Mouse (Mus musculus) CH12F3 (cell line): Measurements from ENCODE around the gene Gm16253.
"Not testable (repeated sequence)": the region's sequence is repeated elsewhere in the genome, so short reads cannot be mapped to it uniquely, and the experiment has no call there.

Source experiments
- in situ Hi-C: fragments of 300-500 bp; cut with MboI; formaldehyde crosslinking; loops from 2 replicates; pipeline ENCODE4 v1.14.3; 2020; ENCODE audit warnings: low sequenced_read_pairs

The Gm16253 gene

GRCm38 (mm10) chr3:96596855-96597254 is 20.1 kb downstream of the Gm16253 start:
- in situ Hi-C loops = no loop called here

GRCm38 (mm10) chr3:96597435-96597891 is 20.7 kb downstream of the Gm16253 start:
- in situ Hi-C loops = no loop called here

GRCm38 (mm10) chr3:96598156-96599068 is 21.6 kb downstream of the Gm16253 start:
- in situ Hi-C loops = no loop called here

- in situ Hi-C loops = no loop called here
Measured at GRCm38 (mm10) chr3:96599069-96599393, 22.2 kb downstream of the Gm16253 start.

GRCm38 (mm10) chr3:96599411-96599810 is 22.6 kb downstream of the Gm16253 start:
- in situ Hi-C loops = no loop called here

GRCm38 (mm10) chr3:96600639-96601250 is 24.0 kb downstream of the Gm16253 start, which contains the start of gene Lix1l:
Gene Lix1l (plus strand): TSS chr3:96601149.
- in situ Hi-C loops = no loop called here

- in situ Hi-C loops = no loop called here
Measured at GRCm38 (mm10) chr3:96601251-96601787, 24.5 kb downstream of the Gm16253 start.

GRCm38 (mm10) chr3:96601941-96602703 is 25.3 kb downstream of the Gm16253 start:
- in situ Hi-C loops = no loop called here

GRCm38 (mm10) chr3:96602704-96603084 is 25.9 kb downstream of the Gm16253 start:
- in situ Hi-C loops = no loop called here

GRCm38 (mm10) chr3:96603311-96603710 is 26.5 kb downstream of the Gm16253 start:
- in situ Hi-C loops = no loop called here

- in situ Hi-C loops = not testable (repeated sequence)
Measured at GRCm38 (mm10) chr3:96606007-96606406, 29.2 kb downstream of the Gm16253 start.

GRCm38 (mm10) chr3:96606618-96607017 is 29.8 kb downstream of the Gm16253 start:
- in situ Hi-C loops = no loop called here

GRCm38 (mm10) chr3:96617941-96618340 is 41.2 kb downstream of the Gm16253 start:
- in situ Hi-C loops = no loop called here

GRCm38 (mm10) chr3:96623201-96623600 is 46.4 kb downstream of the Gm16253 start:
- in situ Hi-C loops = no loop called here

GRCm38 (mm10) chr3:96629729-96630600 is 53.2 kb downstream of the Gm16253 start, which contains the start of gene Rbm8a:
Gene Rbm8a (plus strand): TSS chr3:96629933.
- in situ Hi-C loops = no loop called here
